Mouse (Mus musculus) hindlimb bud, embryonic 11.5 days (tissue): ENCODE data around the gene Aak1.
"Not testable (repeated sequence)": the region's sequence is repeated elsewhere in the genome, so short reads cannot be mapped to it uniquely, and the experiment has no call there.

Source experiments
- DNase-seq: peaks from one replicate; pipeline ENCODE4 v3.0.0-alpha.2; 2012; ENCODE audit warnings: low read depth, low spot score; ENCODE audit errors: extremely low spot score

The Aak1 gene

GRCm38 (mm10) chr6:86839089-86839488, 10.2 kb upstream of the Aak1 start:
- no peak for DNase-seq

GRCm38 (mm10) chr6:86841949-86842348, 7.4 kb upstream of the Aak1 start:
- DNase-seq: no peak

- DNase-seq: no peak
These were observed 5.7 kb upstream of the Aak1 start for GRCm38 (mm10) chr6:86843636-86844035.

- no peak for DNase-seq
These were observed 2.9 kb upstream of the Aak1 start for GRCm38 (mm10) chr6:86846467-86846866.

GRCm38 (mm10) chr6:86847816-86848215, 1.5 kb upstream of the Aak1 start:
- DNase-seq: no peak

- DNase-seq: no peak
These were observed 770 bp upstream of the Aak1 start for GRCm38 (mm10) chr6:86848580-86848914.

- DNase-seq: no peak
These were observed 552 bp downstream of the Aak1 start for GRCm38 (mm10) chr6:86849692-86850445.

GRCm38 (mm10) chr6:86850588-86850987, 1.3 kb downstream of the Aak1 start:
- DNase-seq: no peak

GRCm38 (mm10) chr6:86851561-86851960, 2.2 kb downstream of the Aak1 start:
- no peak for DNase-seq

- DNase-seq: no peak
These were observed 4.6 kb downstream of the Aak1 start for GRCm38 (mm10) chr6:86853928-86854327.

GRCm38 (mm10) chr6:86854941-86855340, 5.6 kb downstream of the Aak1 start:
- no peak for DNase-seq

- DNase-seq: no peak
These were observed 9.3 kb downstream of the Aak1 start for GRCm38 (mm10) chr6:86858606-86859005.

GRCm38 (mm10) chr6:86860732-86861463, 11.6 kb downstream of the Aak1 start:
- no peak for DNase-seq

GRCm38 (mm10) chr6:86864358-86864757, 15.0 kb downstream of the Aak1 start:
- no peak for DNase-seq

GRCm38 (mm10) chr6:86870335-86870734, 21.0 kb downstream of the Aak1 start:
- DNase-seq: no peak

GRCm38 (mm10) chr6:86871783-86872182, 22.5 kb downstream of the Aak1 start:
- no peak for DNase-seq

GRCm38 (mm10) chr6:86874711-86875375, 25.5 kb downstream of the Aak1 start:
- DNase-seq: no peak

- no peak for DNase-seq
These were observed 27.1 kb downstream of the Aak1 start for GRCm38 (mm10) chr6:86876451-86876850.

- DNase-seq: not testable (repeated sequence)
These were observed 29.3 kb downstream of the Aak1 start for GRCm38 (mm10) chr6:86878656-86879055.

GRCm38 (mm10) chr6:86879314-86879713, 30.0 kb downstream of the Aak1 start:
- no peak for DNase-seq

- DNase-seq: no peak
These were observed 34.9 kb downstream of the Aak1 start for GRCm38 (mm10) chr6:86884230-86884629.

GRCm38 (mm10) chr6:86884746-86885145, 35.4 kb downstream of the Aak1 start:
- no peak for DNase-seq
